Mouse (Mus musculus) testis, postnatal 10 days (tissue): ENCODE data around the gene Hs6st1.

ENCODE experiments used
- DNase-seq: peaks from one replicate; pipeline ENCODE4 v3.0.0; 2021; ENCODE audit warnings: low spot score

Gene Hs6st1

GRCm38 (mm10) chr1:36085069-36085468, 16.9 kb downstream of the Hs6st1 start:
- no peak for DNase-seq

GRCm38 (mm10) chr1:36088367-36088766, 20.2 kb downstream of the Hs6st1 start:
- no peak for DNase-seq

DNA sequence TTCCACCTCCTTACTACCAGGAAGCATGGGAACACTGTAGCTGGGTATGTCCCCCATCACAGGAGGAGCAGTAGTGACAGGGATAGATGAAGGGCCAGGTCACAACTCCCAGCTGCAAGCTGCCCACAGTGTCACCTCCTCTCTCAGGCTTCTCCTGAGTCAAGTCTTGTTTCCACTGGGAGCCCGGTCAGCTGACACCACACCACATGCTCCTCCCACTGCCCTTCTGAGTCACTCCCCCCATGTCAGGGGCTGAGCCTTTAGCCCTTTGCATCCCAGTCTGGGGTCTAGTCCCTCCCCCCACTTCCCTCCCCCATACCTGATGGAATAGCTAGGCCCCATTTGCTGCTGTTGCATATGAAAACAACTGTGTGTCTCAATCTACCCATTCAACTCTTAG, 21.3 kb downstream of the Hs6st1 start:
- DNase-seq = no peak

DNA sequence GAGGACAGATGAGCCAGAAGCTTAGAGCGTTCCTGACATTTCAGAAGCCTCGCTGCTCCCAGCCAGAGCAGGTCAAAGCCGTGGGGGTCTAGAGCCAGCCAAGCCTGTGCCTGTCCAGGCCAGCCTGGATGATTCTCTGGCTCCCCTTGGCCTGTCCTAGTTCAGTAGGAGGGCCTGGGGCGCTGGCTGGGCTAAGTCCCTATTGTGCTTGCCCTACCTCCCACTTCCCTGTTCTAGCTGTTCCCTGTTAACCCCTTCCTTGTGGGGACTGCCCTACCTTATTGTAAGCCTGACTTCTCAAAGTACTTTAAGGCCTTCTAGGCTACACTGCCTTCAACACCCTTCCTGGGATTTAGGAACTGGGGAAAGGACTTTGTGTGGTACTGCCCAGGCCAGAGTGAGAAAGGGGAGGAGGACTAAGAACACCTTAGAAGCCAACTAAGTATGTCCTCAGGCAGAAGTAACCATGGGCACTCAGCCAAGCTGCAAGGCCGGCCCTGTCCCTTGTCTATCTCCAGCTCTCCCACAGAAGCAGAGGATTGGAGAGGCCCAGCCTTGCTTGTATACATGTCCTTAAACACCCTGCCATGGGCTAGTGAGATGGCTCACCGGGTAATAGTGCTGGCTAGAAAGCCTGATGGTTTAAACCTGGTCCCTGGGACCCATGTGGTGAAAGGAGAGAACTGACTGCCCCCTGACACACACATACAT, 22.0 kb downstream of the Hs6st1 start:
- DNase-seq = peak; percentile 72

GRCm38 (mm10) chr1:36090722-36091110, 22.5 kb downstream of the Hs6st1 start:
- no peak for DNase-seq

DNA sequence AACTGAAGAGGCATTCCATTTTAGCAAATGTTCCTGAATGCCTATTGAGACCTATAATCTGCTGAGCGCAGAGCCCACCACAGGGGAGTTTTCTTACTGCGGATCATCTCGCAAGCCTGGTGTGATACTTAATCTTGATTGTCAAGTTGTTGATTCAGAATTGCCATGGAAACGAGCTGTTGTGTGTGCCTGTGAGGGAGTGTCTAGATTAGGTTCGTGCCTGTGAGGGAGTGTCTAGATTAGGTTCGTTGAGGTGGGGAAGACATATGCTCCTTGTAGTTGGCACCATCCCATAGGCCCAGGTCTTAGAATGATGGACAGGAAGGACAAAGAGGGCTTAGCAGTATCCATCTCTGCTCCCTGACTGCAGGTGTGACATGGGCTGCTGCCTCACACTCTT, 23.0 kb downstream of the Hs6st1 start:
- no peak for DNase-seq

GRCm38 (mm10) chr1:36093741-36094140, 25.5 kb downstream of the Hs6st1 start:
- DNase-seq = no peak

DNA sequence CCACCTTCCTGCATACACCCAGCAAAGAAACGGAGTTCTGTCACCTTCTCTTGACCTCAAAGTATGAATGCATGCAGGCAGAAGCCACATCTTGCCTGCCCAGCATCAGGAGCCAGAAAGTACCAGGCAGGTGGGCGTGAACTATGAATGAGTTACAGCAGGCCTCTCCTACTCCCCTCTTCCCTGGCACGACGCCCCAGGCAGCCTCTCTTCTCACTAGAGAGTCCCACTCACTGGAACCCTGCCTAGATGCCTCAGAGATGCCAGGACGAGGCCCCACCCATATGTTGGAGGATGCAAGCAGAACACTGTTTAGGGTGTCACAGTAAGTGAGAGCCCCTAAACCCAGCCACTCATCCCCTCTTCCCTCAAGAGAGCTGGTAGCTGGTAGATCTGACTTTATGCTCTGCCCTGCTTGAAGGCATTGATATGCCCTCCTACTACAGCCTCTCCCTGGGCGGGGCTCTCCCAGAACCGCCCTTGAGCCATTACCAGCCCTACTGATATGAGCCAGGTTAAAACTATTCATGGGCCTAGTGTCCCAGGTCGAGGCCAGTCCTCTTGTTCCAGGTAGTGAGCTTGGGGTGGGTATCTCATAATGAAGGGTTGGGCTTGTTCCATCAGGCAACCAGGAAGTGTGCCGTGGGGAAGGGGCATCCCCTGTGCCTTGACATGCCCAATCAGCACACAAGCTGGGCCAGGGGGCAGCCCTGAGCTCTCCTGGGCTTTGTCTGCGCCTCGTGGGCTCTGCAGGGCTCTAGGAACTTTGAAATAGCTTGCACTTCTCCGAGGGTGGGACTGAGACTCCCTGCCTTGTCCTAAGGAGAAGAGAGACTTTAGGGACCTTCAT, 27.4 kb downstream of the Hs6st1 start:
- DNase-seq = peak; percentile 84

GRCm38 (mm10) chr1:36098432-36098831, 30.2 kb downstream of the Hs6st1 start:
- no peak for DNase-seq

DNA sequence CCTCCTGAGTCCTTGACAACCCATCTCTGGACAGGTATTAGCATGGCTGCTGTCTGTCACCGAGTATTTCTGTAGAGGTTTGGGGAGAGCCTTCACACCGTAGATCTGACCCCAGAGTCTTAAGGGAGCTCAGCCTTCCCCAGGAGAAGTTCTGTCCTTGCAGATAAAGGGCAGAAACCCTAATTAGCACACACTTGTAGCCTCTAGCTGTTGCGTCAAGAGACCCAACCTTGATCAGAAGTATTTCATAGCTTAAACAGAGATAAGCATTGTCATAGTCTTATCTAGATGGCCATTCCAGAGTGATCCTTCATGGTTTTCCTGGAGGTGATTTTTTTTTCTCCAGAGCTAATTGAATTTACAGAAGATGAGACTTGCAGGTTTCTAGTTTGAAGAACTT, 32.2 kb downstream of the Hs6st1 start:
- no peak for DNase-seq

DNA sequence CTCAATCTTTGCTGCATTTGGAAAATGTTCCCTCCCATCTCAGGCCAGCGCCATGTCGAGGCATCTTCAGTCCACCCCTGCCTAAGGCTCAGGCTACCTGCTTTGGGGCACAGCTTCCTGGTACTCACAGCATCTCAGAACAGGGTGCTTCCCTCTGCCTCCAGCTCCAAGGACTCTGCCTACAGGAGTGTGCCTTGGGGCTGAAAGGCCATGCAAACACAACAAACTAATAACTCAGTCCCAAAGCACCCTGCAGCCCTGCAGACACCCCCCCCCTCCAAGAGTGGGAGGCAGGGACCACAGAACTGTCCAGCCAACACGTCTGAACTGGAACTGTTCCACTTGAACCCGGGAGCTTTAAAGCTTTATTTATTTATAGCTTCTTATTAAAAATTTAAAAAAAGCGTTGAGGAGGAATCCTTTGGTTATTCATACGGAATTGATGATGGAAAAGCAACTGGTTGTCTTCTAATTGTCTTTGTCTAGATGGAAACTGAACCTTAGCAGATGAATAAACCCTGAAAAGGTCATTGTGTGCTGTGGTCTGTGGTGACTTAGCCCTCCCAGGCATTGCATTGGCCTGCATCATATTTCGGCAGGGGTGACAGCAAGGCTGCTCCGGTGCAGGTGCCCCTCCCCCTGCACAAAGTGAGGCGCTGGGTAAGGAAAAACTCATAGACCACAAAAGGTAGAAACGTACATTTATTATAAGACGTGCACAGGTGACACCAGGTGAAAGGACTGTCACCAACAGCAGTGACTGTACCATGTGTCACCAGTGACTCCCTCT, 37.9 kb downstream of the Hs6st1 start:
- no peak for DNase-seq

GRCm38 (mm10) chr1:36109987-36110386, 41.8 kb downstream of the Hs6st1 start:
- DNase-seq = no peak

DNA sequence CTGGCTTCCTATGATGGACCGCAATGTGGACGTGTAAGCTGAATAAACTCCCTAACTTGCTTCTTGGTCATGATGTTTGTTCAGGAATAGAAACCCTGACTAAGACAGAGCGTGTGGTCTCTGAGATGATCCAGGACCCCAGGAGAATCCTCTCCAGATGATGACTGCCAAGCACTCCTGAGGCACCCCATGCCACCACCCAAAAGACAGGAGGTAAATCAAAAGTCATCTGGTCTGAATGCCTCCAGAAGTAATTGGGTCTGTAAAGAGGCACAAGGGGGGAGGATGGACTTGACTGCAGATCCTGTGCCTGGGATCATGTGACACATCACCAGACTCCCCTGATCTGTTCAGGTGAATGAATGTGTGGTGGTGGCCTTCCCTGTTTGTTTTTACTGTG, 44.5 kb downstream of the Hs6st1 start:
- no peak for DNase-seq

DNA sequence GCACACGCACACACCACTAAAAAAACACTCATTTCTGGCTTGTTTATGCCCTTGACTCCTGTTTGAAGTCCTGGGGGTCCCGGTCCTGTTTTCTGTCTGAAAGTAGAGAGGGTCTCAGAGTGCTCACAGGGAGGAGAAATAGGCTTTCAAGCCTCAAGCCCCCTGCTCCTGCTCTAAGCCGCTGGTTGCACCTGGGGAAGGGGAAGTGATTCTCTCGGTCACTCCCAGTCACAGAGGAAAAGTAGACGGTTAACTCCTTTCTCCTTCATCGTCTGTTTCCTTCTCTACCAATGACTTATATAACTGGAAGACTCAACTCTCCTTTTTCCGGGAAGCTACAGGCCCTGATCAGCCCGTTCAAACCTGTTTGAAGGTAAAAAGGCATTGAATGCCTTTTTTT, 45.5 kb downstream of the Hs6st1 start:
- no peak for DNase-seq

- no peak for DNase-seq
Measured at GRCm38 (mm10) chr1:36114844-36115243, 46.6 kb downstream of the Hs6st1 start.

- no peak for DNase-seq
Measured at GRCm38 (mm10) chr1:36116488-36116887, 48.3 kb downstream of the Hs6st1 start.

DNA sequence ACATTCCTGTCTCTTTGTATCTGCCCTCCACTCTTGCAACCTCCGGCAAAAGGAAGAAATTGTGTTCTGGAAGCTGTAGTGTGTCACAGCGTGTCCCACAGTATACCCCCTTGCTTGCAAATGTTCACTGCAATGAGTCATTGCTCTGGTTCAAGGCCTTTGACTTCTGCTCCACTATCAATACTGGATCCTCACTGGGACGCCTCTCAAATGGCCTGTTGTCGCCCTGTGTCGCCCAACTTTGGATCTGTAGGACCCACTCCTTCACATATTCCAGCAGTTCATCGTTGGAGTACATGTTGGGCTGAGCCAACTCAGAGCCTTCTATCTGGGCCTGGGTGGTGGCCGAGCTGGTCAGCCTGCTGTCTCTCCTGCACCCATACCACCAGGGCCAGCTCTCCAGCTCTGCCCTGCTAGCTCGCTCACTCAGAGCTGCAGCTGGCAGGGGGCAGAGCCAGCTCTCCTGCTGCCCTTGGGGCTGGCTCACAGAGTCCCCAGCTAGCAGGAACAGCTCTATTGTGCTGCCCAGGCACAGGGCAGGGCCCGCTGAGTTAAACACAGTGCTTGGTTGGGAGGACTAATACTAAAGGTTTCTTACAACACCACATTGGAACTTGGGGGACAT, 50.0 kb downstream of the Hs6st1 start:
- no peak for DNase-seq

DNA sequence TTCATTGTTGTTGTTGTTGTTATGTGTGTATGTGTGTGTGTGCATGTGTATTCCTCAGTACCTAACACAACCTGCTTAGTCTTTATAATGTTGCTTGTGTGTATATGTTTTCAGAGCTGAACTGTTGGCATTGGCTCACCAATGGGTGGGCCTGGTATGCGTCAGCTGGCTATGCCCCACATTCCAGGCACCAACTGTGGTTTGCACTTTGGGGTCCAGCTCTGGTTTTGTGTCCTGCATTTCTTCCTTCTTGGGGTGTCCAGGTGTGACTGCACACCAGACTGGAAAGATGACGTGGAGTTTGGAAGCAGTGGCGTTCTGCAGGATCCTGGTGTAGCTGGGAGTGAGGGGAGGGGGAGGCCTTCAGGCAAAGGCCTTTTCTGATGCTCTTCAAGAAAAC, 50.8 kb downstream of the Hs6st1 start:
- no peak for DNase-seq

GRCm38 (mm10) chr1:36119426-36119825, 51.2 kb downstream of the Hs6st1 start:
- no peak for DNase-seq

- no peak for DNase-seq
Measured at GRCm38 (mm10) chr1:36121172-36121571, 53.0 kb downstream of the Hs6st1 start.

- no peak for DNase-seq
Measured at GRCm38 (mm10) chr1:36125076-36125475, 56.9 kb downstream of the Hs6st1 start.

DNA sequence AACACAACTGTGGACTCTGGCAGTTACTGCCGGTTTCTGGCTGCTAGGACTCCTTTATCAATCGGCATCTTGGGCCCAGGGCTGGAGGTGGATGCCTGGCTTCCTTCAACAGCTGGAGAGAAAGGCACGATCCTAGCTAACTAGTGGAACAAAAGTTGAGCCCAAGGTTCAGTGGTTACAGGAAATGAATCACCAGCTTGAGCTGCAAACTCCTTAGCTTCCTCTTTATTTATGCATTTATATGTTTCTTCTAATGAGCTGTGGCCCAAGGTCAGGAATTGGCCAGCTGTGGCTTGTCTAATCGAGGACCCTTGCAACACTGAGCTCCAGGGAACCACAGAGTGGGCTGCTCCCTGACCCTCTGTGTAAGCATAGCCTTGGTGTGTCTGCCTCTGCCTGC, 60.9 kb downstream of the Hs6st1 start:
- DNase-seq = no peak
